Mouse (Mus musculus) C2C12 (cell line): ENCODE data around the gene Cdan1. TPM values are rescaled to one million over a fixed set of nuclear protein-coding genes. Genes with fewer than 3 reads are reported as not detected.

ENCODE experiments used
- H3K27me3 ChIP-seq: one replicate; pipeline ENCODE4 v1.6.1; 2011; ENCODE audit not compliant: control insufficient read depth, insufficient read depth, insufficient read length
- H3K36me3 ChIP-seq: one replicate; pipeline ENCODE4 v1.6.1; 2011; ENCODE audit not compliant: control insufficient read depth, insufficient read depth
- H3K4me3 ChIP-seq: one replicate; pipeline ENCODE4 v1.5.1; 2011; ENCODE audit warnings: mild to moderate bottlenecking, control low read depth; ENCODE audit not compliant: poor library complexity, insufficient read depth, severe bottlenecking
- H3K79me2 ChIP-seq: one replicate; pipeline ENCODE4 v1.6.1; 2011; ENCODE audit not compliant: control insufficient read depth, insufficient read depth
- H3K79me3 ChIP-seq: one replicate; pipeline ENCODE4 v1.6.1; 2011; ENCODE audit warnings: low read depth, control low read depth
- H3ac ChIP-seq: one replicate; pipeline ENCODE3; 2011; ENCODE audit warnings: low read depth; ENCODE audit not compliant: control insufficient read depth, insufficient read length
- CEBPB ChIP-seq: IDR thresholded peaks from one replicate; pipeline ENCODE4 v1.6.1; 2011; ENCODE audit warnings: low read depth, mild to moderate bottlenecking, control low read depth, moderate library complexity
- CTCF ChIP-seq: IDR thresholded peaks from one replicate; pipeline ENCODE4 v1.5.1; 2011; ENCODE audit not compliant: control insufficient read depth, insufficient read depth, insufficient read length
- FOSL1 ChIP-seq: IDR thresholded peaks from one replicate; pipeline ENCODE4 v1.8.0; 2011; ENCODE audit warnings: mild to moderate bottlenecking, low read length; ENCODE audit not compliant: poor library complexity, insufficient read depth, severe bottlenecking
- MAX ChIP-seq: IDR thresholded peaks from one replicate; pipeline ENCODE4 v1.6.1; 2011; ENCODE audit warnings: mild to moderate bottlenecking, control low read depth
- MYOD1 ChIP-seq: IDR thresholded peaks from one replicate; pipeline ENCODE4 v1.6.1; 2011; ENCODE audit warnings: low read depth; ENCODE audit not compliant: control insufficient read depth, insufficient read length
- MYOG ChIP-seq: IDR thresholded peaks from one replicate; pipeline ENCODE4 v1.6.1; 2011; ENCODE audit not compliant: control insufficient read depth, insufficient read length; ENCODE audit errors: extremely low read depth
- USF1 ChIP-seq: IDR thresholded peaks from one replicate; pipeline ENCODE4 v1.6.1; 2011; ENCODE audit warnings: low read depth, mild to moderate bottlenecking, control low read depth, moderate library complexity
- polyA plus RNA-seq: library from polyadenylated mRNA; unstranded; fragments of >200 nt; fragmentation: generic; extraction: Trizol; gene quantifications from one replicate; pipeline ENCODE4 v1.2.1, GENCODE M21; 2012; ENCODE audit warnings: missing spikeins

The Cdan1 gene
- polyA plus RNA-seq, 1 experiment = 6.5 TPM

DNA sequence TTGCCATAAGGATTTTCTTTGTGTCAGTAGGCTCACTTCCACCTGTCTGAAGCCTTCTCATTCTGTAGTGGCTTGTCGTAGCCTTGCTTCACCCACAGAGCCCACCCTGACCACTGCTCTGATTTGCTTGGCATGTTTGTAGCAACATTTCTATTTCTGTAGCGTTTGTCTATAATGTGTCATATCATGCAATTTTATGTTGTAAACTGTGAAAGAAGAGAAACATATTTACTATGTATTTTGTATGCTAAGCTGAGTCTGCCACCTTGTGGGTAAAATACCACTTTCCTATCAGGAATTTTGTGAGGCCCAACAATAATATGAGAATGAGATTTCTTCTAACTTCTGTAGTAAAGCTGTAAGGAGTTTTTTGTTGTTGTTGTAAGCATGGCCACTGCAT, 179.7 kb downstream of the Cdan1 start:
- H3K36me3 ChIP-seq = peaks cover 4% of the 10 kb centered on the region
- H3K79me3 ChIP-seq = no peaks in the 10 kb centered on the region
- H3K27me3 ChIP-seq = no peaks in the 10 kb centered on the region
- no peak overlapping the region for H3K4me3 ChIP-seq
- no peak overlapping the region for H3ac ChIP-seq
- no peak for TF ChIP-seq CTCF
- no peak for TF ChIP-seq FOSL1
- TF ChIP-seq MYOG = no peak
- no peak for TF ChIP-seq MYOD1
- TF ChIP-seq CEBPB = no peak
- no peak for TF ChIP-seq MAX
- no peak for TF ChIP-seq USF1
- H3K79me2 ChIP-seq = no peaks in the 10 kb centered on the region

DNA sequence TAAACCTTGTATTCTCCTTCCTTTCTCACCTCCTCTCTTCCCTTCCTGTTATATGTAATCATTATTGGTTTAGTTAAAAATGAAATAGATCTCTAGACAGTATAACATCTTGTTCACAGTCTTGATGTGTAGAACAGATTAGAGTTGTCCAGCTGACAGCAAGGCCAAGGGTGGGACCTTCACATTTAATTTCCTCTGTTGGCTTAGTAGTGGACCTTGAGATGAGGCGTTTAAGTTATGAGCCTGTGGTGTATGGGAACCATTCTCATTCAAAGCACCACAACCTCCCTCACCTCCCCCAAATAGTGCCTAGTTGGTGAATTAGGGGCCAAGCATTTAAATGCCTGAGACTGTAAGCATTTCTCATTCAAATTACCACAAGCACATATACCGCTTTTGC, 182.5 kb downstream of the Cdan1 start:
- Histone ChIP-seq H3K27me3 (no peaks in the 10 kb centered on the region), H3K79me3 (no peaks in the 10 kb centered on the region), H3K36me3 (peaks cover 4% of the 10 kb centered on the region), H3K79me2 (no peaks in the 10 kb centered on the region), H3ac (no peak overlapping the region), H3K4me3 (no peak overlapping the region)
- TF ChIP-seq MAX = no peak
- no peak for TF ChIP-seq FOSL1
- TF ChIP-seq CEBPB = no peak
- no peak for TF ChIP-seq MYOD1
- no peak for TF ChIP-seq MYOG
- TF ChIP-seq USF1 = no peak

Other genes with a start within 250 kb of the Cdan1 start
- 4.1 TPM for gene Haus2, start 240.7 kb downstream of the Cdan1 start, polyA plus RNA-seq
- 8.0 TPM for gene Lrrc57, start 240.6 kb downstream of the Cdan1 start, polyA plus RNA-seq
- 2.7 TPM for gene Stard9, start 221.0 kb downstream of the Cdan1 start, polyA plus RNA-seq
- gene Ttbk2, start 476 bp upstream of the Cdan1 start, polyA plus RNA-seq = 2.0 TPM
- gene Ubr1, start 120.6 kb upstream of the Cdan1 start, polyA plus RNA-seq = 5.6 TPM
- 4.9 TPM for gene Tmem62, start 126.9 kb upstream of the Cdan1 start, polyA plus RNA-seq
- 21.1 TPM for gene Ccndbp1, start 158.3 kb upstream of the Cdan1 start, polyA plus RNA-seq
- gene Epb42, start 186.9 kb upstream of the Cdan1 start, polyA plus RNA-seq = not detected
- 0.13 TPM for gene Tgm5, start 235.7 kb upstream of the Cdan1 start, polyA plus RNA-seq